Mouse (Mus musculus) embryonic facial prominence, embryonic 12.5 days (tissue): ENCODE results near the gene Sostdc1. TPM values are rescaled to one million over a fixed set of nuclear protein-coding genes. Genes with fewer than 3 reads are reported as not detected.

Source experiments
- polyA plus RNA-seq: library from polyadenylated mRNA; unstranded; fragments of >200 nt; fragmentation: Nextera tagmentation; extraction: Ambion mirVana; gene quantifications from 2 replicates; pipeline ENCODE4 v1.2.1, GENCODE M21; 2016

Sostdc1 gene
- polyA plus RNA-seq, 1 experiment from 2014 or later: 63.6 TPM

Other genes starting within 250 kb of the Sostdc1 start
- gene Ankmy2, start 157.0 kb upstream of the Sostdc1 start, polyA plus RNA-seq: 32.7 and 34.9 TPM in 2 replicates
- 255 and 278 TPM in 2 replicates for gene Bzw2, start 156.1 kb upstream of the Sostdc1 start, polyA plus RNA-seq
- not detected in 2 replicates for gene Lrrc72, start 60.7 kb upstream of the Sostdc1 start, polyA plus RNA-seq
- gene Ispd, start 67.3 kb downstream of the Sostdc1 start, polyA plus RNA-seq: 10.6 and 12.1 TPM in 2 replicates
- 1.6 and 2.0 TPM in 2 replicates for gene D630036H23Rik, start 68.0 kb downstream of the Sostdc1 start, polyA plus RNA-seq